Mouse (Mus musculus) heart, postnatal 0 days (tissue): ENCODE measurements around the gene Cacna1c.

Source experiments
- CTCF ChIP-seq: IDR thresholded peaks from 2 replicates; pipeline ENCODE4 v1.5.1; 2016; ENCODE audit warnings: antibody characterized with exemption, control low read depth, low read depth
- EP300 ChIP-seq: IDR thresholded peaks from 2 replicates; pipeline ENCODE4 v1.6.1; 2016; ENCODE audit warnings: antibody characterized with exemption, low read depth

GRCm38 (mm10) chr6:118894043-118894442 is 302.2 kb downstream of the Cacna1c start:
- TF ChIP-seq CTCF (no peak), EP300 (no peak)
